8 mouse cellular contexts compared by ENCODE assay signal in genomic region chr11:19014113-19014440, GRCm38 (mm10). TPM values are rescaled to one million over a fixed set of nuclear protein-coding genes. Genes with fewer than 3 reads are reported as not detected.
DNase-seq lines count a peak whose midpoint lies in the region; ATAC-seq and TF ChIP-seq lines count a peak whose summit lies in the region.

No protein-coding gene starts in this region.

- H3K27ac ChIP-seq in lung, embryonic 14.5 days (ENCODE audit: low read depth): peak overlapping the region; percentile 100
- no peak overlapping the region for H3K27ac ChIP-seq in forebrain, embryonic 11.5 days (ENCODE audit: low read depth, low read length)
- H3K27ac ChIP-seq in intestine, postnatal 0 days (ENCODE audit: low read depth, low read length): peak overlapping the region; percentile 55; the same call in 1 of the 2 replicates
- peak overlapping the region; percentile 100 for H3K27ac ChIP-seq in neural tube, embryonic 13.5 days (replicated peaks)

- peak; percentile 32 for DNase-seq in lung, embryonic 14.5 days
- no peak for DNase-seq in lung, adult 18-20 months
- DNase-seq in forebrain, embryonic 11.5 days (ENCODE audit: low spot score): no peak
- DNase-seq in gastrocnemius, postnatal 14 days: no peak

- H3K9me3 ChIP-seq in lung, embryonic 14.5 days (ENCODE audit: low read depth, low read length): no peaks in the 10 kb centered on the region
- no peaks in the 10 kb centered on the region for H3K9me3 ChIP-seq in forebrain, embryonic 11.5 days (ENCODE audit: control insufficient read depth, low read length)
- no peaks in the 10 kb centered on the region for H3K9me3 ChIP-seq in intestine, postnatal 0 days (ENCODE audit: control insufficient read depth)
- no peaks in the 10 kb centered on the region for H3K9me3 ChIP-seq in neural tube, embryonic 13.5 days

- H3K27me3 ChIP-seq in lung, embryonic 14.5 days (ENCODE audit: insufficient read depth, low read length): no peaks in the 10 kb centered on the region
- H3K27me3 ChIP-seq in forebrain, embryonic 11.5 days (ENCODE audit: control insufficient read depth, insufficient read depth, low read length): peaks cover 34% of the 10 kb centered on the region
- H3K27me3 ChIP-seq in intestine, postnatal 0 days (replicated peaks; ENCODE audit: control insufficient read depth, insufficient read depth, low read length): no peaks in the 10 kb centered on the region
- H3K27me3 ChIP-seq in neural tube, embryonic 13.5 days: no peaks in the 10 kb centered on the region

- ATAC-seq in lung, embryonic 14.5 days (ENCODE audit: insufficient read depth): no peak
- ATAC-seq in forebrain, embryonic 11.5 days (replicated peaks; ENCODE audit: low FRiP score): no peak
- no peak for ATAC-seq in intestine, postnatal 0 days
- ATAC-seq in neural tube, embryonic 13.5 days (ENCODE audit: low read depth): no peak
- ATAC-seq in CD4-positive, CD25-positive, alpha-beta regulatory T cell, adult 4 months: no peak
- ATAC-seq in erythroid progenitor cell, adult 5-6 weeks (replicated peaks; ENCODE audit: low FRiP score, poor library complexity, severe bottlenecking): no peak

- 6% methylated on average over 12 of the region's 12 CpGs for WGBS in lung, embryonic 14.5 days
- WGBS in forebrain, embryonic 11.5 days: 9% methylated on average over 12 of the region's 12 CpGs
- 36% methylated on average over 12 of the region's 12 CpGs for WGBS in intestine, postnatal 0 days
- 2% methylated on average over 12 of the region's 12 CpGs for WGBS in neural tube, embryonic 13.5 days

- H3K4me2 ChIP-seq in lung, embryonic 14.5 days: peak overlapping the region; percentile 62
- H3K4me2 ChIP-seq in forebrain, embryonic 11.5 days (ENCODE audit: low read depth, low read length, severe bottlenecking): peak overlapping the region; percentile 82
- H3K4me2 ChIP-seq in intestine, postnatal 0 days (replicated peaks; ENCODE audit: low read depth): peak overlapping the region; percentile 90
- peak overlapping the region; percentile 92 for H3K4me2 ChIP-seq in neural tube, embryonic 13.5 days

- intact Hi-C loops in gastrocnemius, postnatal 14 days (cut with DNase I; ENCODE audit: low total_unique reads): no loop called here

- peak overlapping the region; percentile 86 for H3K9ac ChIP-seq in lung, embryonic 14.5 days
- H3K9ac ChIP-seq in forebrain, embryonic 11.5 days (ENCODE audit: low read length): peak overlapping the region; percentile 57
- peak overlapping the region; percentile 79 for H3K9ac ChIP-seq in intestine, postnatal 0 days (ENCODE audit: low read depth, low read length)
- peak overlapping the region; percentile 100 for H3K9ac ChIP-seq in neural tube, embryonic 13.5 days

- peaks cover 58% of the 10 kb centered on the region for H3K36me3 ChIP-seq in lung, embryonic 14.5 days (ENCODE audit: insufficient read depth)
- no peaks in the 10 kb centered on the region for H3K36me3 ChIP-seq in forebrain, embryonic 11.5 days (ENCODE audit: control insufficient read depth, insufficient read depth, low read length)
- peaks cover 4% of the 10 kb centered on the region; the same call in 1 of the 2 replicates for H3K36me3 ChIP-seq in intestine, postnatal 0 days (ENCODE audit: control insufficient read depth, insufficient read depth)
- peaks cover 9% of the 10 kb centered on the region; the same call in 1 of the 2 replicates for H3K36me3 ChIP-seq in neural tube, embryonic 13.5 days

- TF ChIP-seq CTCF in lung, embryonic 14.5 days (IDR thresholded peaks at IDR 0.05; ENCODE audit: low read depth): no peak
- no peak for TF ChIP-seq CTCF in intestine, postnatal 0 days (IDR thresholded peaks at IDR 0.05; ENCODE audit: low read depth)

- no peaks in the 10 kb centered on the region for H3K4me1 ChIP-seq in lung, embryonic 14.5 days (ENCODE audit: insufficient read depth)
- peaks cover 11% of the 10 kb centered on the region; the same call in 1 of the 2 replicates for H3K4me1 ChIP-seq in forebrain, embryonic 11.5 days (replicated peaks; ENCODE audit: control insufficient read depth, insufficient read depth, low read length)
- H3K4me1 ChIP-seq in intestine, postnatal 0 days (replicated peaks; ENCODE audit: control insufficient read depth, insufficient read depth, low read length): no peaks in the 10 kb centered on the region
- peaks cover 66% of the 10 kb centered on the region for H3K4me1 ChIP-seq in neural tube, embryonic 13.5 days (replicated peaks)

- peak overlapping the region; percentile 62 for H3K4me3 ChIP-seq in lung, embryonic 14.5 days (ENCODE audit: low read depth, low read length)
- peak overlapping the region; percentile 57 for H3K4me3 ChIP-seq in forebrain, embryonic 11.5 days (ENCODE audit: low read depth, low read length)
- peak overlapping the region; percentile 65 for H3K4me3 ChIP-seq in intestine, postnatal 0 days (ENCODE audit: low read depth, low read length)
- peak overlapping the region; percentile 77 for H3K4me3 ChIP-seq in neural tube, embryonic 13.5 days

RNA-seq across cellular contexts. Expression of gene Meis1, which starts 4.7 kb away (rescaled TPM):
- 122 and 132 TPM in 2 replicates for polyA plus RNA-seq in lung, embryonic 14.5 days (2014; fragmentation: Nextera tagmentation; extraction: Ambion mirVana)
- 29.9 and 34.1 TPM in 2 replicates for polyA plus RNA-seq in forebrain, embryonic 11.5 days (2014; fragmentation: Nextera tagmentation; extraction: Ambion mirVana)
- polyA plus RNA-seq in intestine, postnatal 0 days (2015; fragmentation: Nextera tagmentation; extraction: Ambion mirVana): 22.1 and 22.9 TPM in 2 replicates
- polyA plus RNA-seq in neural tube, embryonic 13.5 days (2015; fragmentation: Nextera tagmentation; extraction: Ambion mirVana): 159 and 171 TPM in 2 replicates
- polyA plus RNA-seq in CD4-positive, CD25-positive, alpha-beta regulatory T cell, adult 4 months (2017; shearing (Covaris generic)): under 1 TPM in 1 of 2 experiments, not detected in 1; 0.66 TPM
- 6.1 and 8.0 TPM in 2 replicates for total RNA-seq in erythroid progenitor cell, adult 5-6 weeks (2015; ENCODE audit: low replicate concordance)
- 1.8 and 3.5 TPM in 2 replicates for total RNA-seq in erythroid progenitor cell, adult 5-6 weeks (2017; ENCODE audit: low replicate concordance)
- 1 to 10 TPM; 4.1 to 4.5 TPM for total RNA-seq in gastrocnemius, postnatal 14 days (2021)

Comparison
In these comparisons a context has a peak if more than half of its experiments do, and no peak if none do; other contexts are left out.
1. RNA of gene Meis1, which starts 4.7 kb away (polyA plus RNA-seq): 159 to 171 TPM in neural tube, embryonic 13.5 days, 122 to 132 TPM in lung, embryonic 14.5 days, 29.9 to 34.1 TPM in forebrain, embryonic 11.5 days and 22.1 to 22.9 TPM in intestine, postnatal 0 days; 0.66 TPM in CD4-positive, CD25-positive, alpha-beta regulatory T cell, adult 4 months; every median in the first group is over 10 times any median in the second.
2. Peak in every context shown above with its lines, with median percentiles within 50 percentile points of each other: H3K4me2 ChIP-seq, H3K4me3 ChIP-seq and H3K9ac ChIP-seq.